Mouse (Mus musculus) small intestine, adult 2 months (tissue): ENCODE measurements around the gene Plaa. TPM values are rescaled to one million over a fixed set of nuclear protein-coding genes. Genes with fewer than 3 reads are reported as not detected.

Experiments
- H3K27ac ChIP-seq: fragments of 200-500 bp; 2 replicates; pipeline ENCODE4 v1.5.1; 2012; ENCODE audit warnings: low read depth, low read length, control low read depth, inconsistent platforms; ENCODE audit not compliant: insufficient read depth
- H3K27me3 ChIP-seq: fragments of 200-500 bp; 2 replicates; pipeline ENCODE4 v1.6.1; 2012; ENCODE audit warnings: mild to moderate bottlenecking, moderate library complexity, low read length, inconsistent platforms; ENCODE audit not compliant: control insufficient read depth, insufficient read depth
- H3K36me3 ChIP-seq: fragments of 200-500 bp; 2 replicates; pipeline ENCODE4 v1.6.1; 2012; ENCODE audit warnings: mild to moderate bottlenecking, low read length, control low read depth, inconsistent platforms; ENCODE audit not compliant: control insufficient read depth, insufficient read depth
- H3K4me1 ChIP-seq: fragments of 200-500 bp; 2 replicates; pipeline ENCODE4 v1.6.1; 2012; ENCODE audit warnings: low read length, inconsistent platforms, mixed read lengths; ENCODE audit not compliant: control insufficient read depth, insufficient read depth, insufficient read length
- H3K4me3 ChIP-seq: fragments of 200-500 bp; 2 replicates; pipeline ENCODE4 v1.5.1; 2012; ENCODE audit warnings: low read depth, mild to moderate bottlenecking, control low read depth, inconsistent platforms, low read length, moderate library complexity
- CTCF ChIP-seq: fragments of 200-500 bp; IDR thresholded peaks from 2 replicates; pipeline ENCODE4 v1.5.1; 2012; ENCODE audit warnings: low read depth, mild to moderate bottlenecking, control low read depth, inconsistent platforms, low read length, moderate library complexity, mixed read lengths; ENCODE audit not compliant: insufficient replicate concordance, insufficient read length; ENCODE audit errors: extremely low read depth
- POLR2A ChIP-seq: fragments of 200-500 bp; IDR thresholded peaks from 2 replicates; pipeline ENCODE4 v1.6.1; 2012; ENCODE audit warnings: low read depth, mild to moderate bottlenecking, control low read depth, inconsistent platforms, low read length, moderate library complexity
- WGBS: fragments of 180-500 bp; shearing (Covaris S2); methylation state at CpG from one replicate; pipeline ENCODE4 v1.1.7; 2018; 5-methylcytosine and 5-hydroxymethylcytosine counted together
- polyA plus RNA-seq: library from polyadenylated mRNA; depleted of rRNA; stranded (reverse); fragments of >200 nt; gene quantifications from 2 replicates; pipeline ENCODE4 v1.2.3, GENCODE M21; 2012

Gene Plaa
- polyA plus RNA-seq, 1 experiment, result 46.0 TPM

DNA sequence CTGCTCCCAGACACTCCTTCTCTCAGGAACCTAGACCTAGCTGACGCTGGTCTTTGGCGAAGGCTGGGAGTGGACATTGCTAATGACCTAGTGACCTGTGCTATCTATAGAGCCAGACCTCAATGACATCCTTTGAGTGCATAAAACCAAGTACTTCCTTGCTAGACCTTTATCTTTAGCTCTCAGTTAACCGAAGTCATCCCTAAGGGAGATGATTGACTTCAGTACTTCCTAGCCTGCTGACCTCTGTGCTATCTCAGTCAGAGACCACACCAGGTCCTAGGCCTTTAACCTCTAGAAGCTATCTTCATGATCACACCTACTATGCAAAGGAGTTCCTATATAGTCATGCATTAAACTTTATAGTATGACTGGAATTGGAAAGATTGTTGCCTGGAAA lies 7.3 kb upstream of the Plaa start:
- 60% methylated on average over 3 of the region's 3 CpGs for WGBS
- Histone ChIP-seq H3K4me3 (no peak overlapping the region), H3K36me3 (no peaks in the 10 kb centered on the region), H3K27ac (no peak overlapping the region), H3K4me1 (no peaks in the 10 kb centered on the region), H3K27me3 (no peaks in the 10 kb centered on the region)
- TF ChIP-seq POLR2A (no peak), CTCF (no peak)

DNA sequence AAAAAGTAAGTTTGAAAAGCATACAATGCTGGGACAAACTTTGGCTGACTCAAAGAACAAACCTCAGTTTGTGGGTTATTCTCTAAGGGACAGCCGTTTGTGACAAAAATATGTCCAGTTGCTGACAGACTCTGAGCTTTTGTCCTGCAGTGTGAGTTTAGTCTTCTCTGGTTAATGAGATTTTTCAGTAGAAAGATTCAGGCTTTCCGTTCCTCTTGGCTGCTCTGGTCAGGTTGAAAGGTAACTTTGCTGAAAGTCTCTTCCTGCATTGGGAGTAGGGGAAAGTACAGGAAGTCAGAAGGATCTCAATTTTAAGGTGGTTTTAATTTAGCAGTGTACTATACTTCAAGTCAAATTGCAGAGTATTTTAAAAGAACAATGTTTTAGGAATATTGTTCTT lies 2.5 kb upstream of the Plaa start:
- Histone ChIP-seq H3K27me3 (no peaks in the 10 kb centered on the region), H3K4me1 (no peaks in the 10 kb centered on the region), H3K4me3 (no peak overlapping the region), H3K27ac (no peak overlapping the region), H3K36me3 (no peaks in the 10 kb centered on the region)
- 91% methylated on average over 2 of the region's 2 CpGs for WGBS
- TF ChIP-seq POLR2A, result no peak
- TF ChIP-seq CTCF, result no peak

- WGBS, result 87% methylated on average over 2 of the region's 2 CpGs
- no peak overlapping the region for H3K4me3 ChIP-seq
These were observed 1.5 kb upstream of the Plaa start for GRCm38 (mm10) chr4:94604452-94605019.

DNA sequence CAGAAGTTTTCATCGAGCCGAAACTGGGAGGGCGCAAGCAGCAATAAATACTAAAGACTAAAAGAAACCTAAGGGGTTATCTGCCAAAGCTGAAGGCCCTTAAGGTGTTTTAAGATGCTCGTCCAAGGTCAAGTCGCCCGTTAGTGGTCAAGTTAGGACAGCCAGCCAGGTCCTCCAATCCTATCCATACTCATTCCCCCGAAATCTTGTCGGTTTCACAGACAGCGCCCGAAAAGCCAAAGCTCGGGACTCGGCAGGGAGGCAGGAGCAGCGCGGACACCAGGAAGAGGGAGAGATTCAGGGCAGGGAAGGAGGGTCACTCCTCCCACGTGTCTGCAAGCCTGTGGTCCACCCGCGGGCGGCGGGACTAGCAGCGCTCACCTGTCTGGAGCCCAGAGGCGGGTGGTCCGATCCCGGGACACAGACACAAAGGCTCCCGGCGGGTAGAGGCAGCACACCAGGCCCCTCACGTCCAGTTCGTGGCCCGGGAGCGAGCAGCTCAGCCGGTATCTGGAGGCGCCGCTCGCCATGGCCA lies 481 bp downstream of the Plaa start:
- TF ChIP-seq CTCF (no peak), POLR2A (no peak)
- H3K27ac ChIP-seq, result peak overlapping the region; percentile 67

More at GRCm38 (mm10) chr4:94604452-94605019, 1.5 kb upstream of the Plaa start:
- no peaks in the 10 kb centered on the region for H3K36me3 ChIP-seq
- no peak overlapping the region for H3K27ac ChIP-seq
- no peaks in the 10 kb centered on the region for H3K27me3 ChIP-seq
- no peaks in the 10 kb centered on the region for H3K4me1 ChIP-seq
- TF ChIP-seq POLR2A, result no peak
- no peak for TF ChIP-seq CTCF

GRCm38 (mm10) chr4:94601395-94601794 lies 1.6 kb downstream of the Plaa start:
- Histone ChIP-seq H3K27ac (no peak overlapping the region), H3K27me3 (no peaks in the 10 kb centered on the region), H3K4me3 (no peak overlapping the region), H3K36me3 (no peaks in the 10 kb centered on the region), H3K4me1 (no peaks in the 10 kb centered on the region)
- 73% methylated on average over 4 of the region's 4 CpGs for WGBS
- TF ChIP-seq CTCF (no peak), POLR2A (no peak)

More for the DNA sequence above, 481 bp downstream of the Plaa start:
- H3K4me1 ChIP-seq, result no peaks in the 10 kb centered on the region
- under 1% methylated on average over 33 of the region's 33 CpGs for WGBS
- no peaks in the 10 kb centered on the region for H3K36me3 ChIP-seq
- H3K27me3 ChIP-seq, result no peaks in the 10 kb centered on the region
- H3K4me3 ChIP-seq, result peak overlapping the region; percentile 99

- no peak for TF ChIP-seq CTCF
- Histone ChIP-seq H3K4me3 (no peak overlapping the region), H3K4me1 (no peaks in the 10 kb centered on the region; the same call in 1 of the 2 replicates), H3K27me3 (no peaks in the 10 kb centered on the region), H3K36me3 (no peaks in the 10 kb centered on the region), H3K27ac (no peak overlapping the region)
These were observed 10.3 kb downstream of the Plaa start for GRCm38 (mm10) chr4:94592709-94593108.

- WGBS, result 57% methylated on average over 4 of the region's 4 CpGs
- Histone ChIP-seq H3K36me3 (no peaks in the 10 kb centered on the region), H3K4me1 (no peaks in the 10 kb centered on the region; the same call in 1 of the 2 replicates), H3K4me3 (no peak overlapping the region), H3K27ac (no peak overlapping the region), H3K27me3 (no peaks in the 10 kb centered on the region)
- TF ChIP-seq CTCF, result no peak
- TF ChIP-seq POLR2A, result no peak
These were observed 11.2 kb downstream of the Plaa start for GRCm38 (mm10) chr4:94591765-94592381.
